ENCODE assay signal across 15 mouse cellular contexts in genomic region chr5:65158696-65159305, GRCm38 (mm10). TPM values are rescaled to one million over a fixed set of nuclear protein-coding genes. Genes with fewer than 3 reads are reported as not detected.
A peak's percentile ranks its signal among the peaks of the same experiment; 100 is the strongest.
DNase-seq lines count a peak whose midpoint lies in the region; ATAC-seq and TF ChIP-seq lines count a peak whose summit lies in the region.
"Had no signal": no experiment of that assay in that cellular context is flagged by ENCODE, and none has a peak within 500 bp of the region (broad histone marks: within the 10 kb centered on the region; RNA-seq: fewer than 3 reads in every experiment).

No protein-coding gene starts in this region.

- no peak overlapping the region for H3K9ac ChIP-seq in lung, embryonic 15.5 days
- H3K9ac ChIP-seq: intestine, embryonic 15.5 days; liver, embryonic 15.5 days had no signal

- no peak overlapping the region for H3K4me2 ChIP-seq in lung, embryonic 15.5 days
- H3K4me2 ChIP-seq: liver, embryonic 15.5 days had no signal

- H3K36me3 ChIP-seq in kidney, adult 2 months (ENCODE audit: control insufficient read depth, insufficient read depth, low read length), result no peaks in the 10 kb centered on the region; the same call in 1 of the 2 replicates
- peaks cover 15% of the 10 kb centered on the region; the same call in 1 of the 2 replicates for H3K36me3 ChIP-seq in lung, embryonic 15.5 days
- H3K36me3 ChIP-seq: intestine, embryonic 15.5 days; liver, embryonic 15.5 days had no signal

- peak overlapping the region; percentile 71 for H3K27ac ChIP-seq in kidney, adult 2 months (ENCODE audit: insufficient read depth, low read depth, low read length)
- 0 out of 2 replicates have a peak overlapping the region, but pooled peaks have one; percentile 20 for H3K27ac ChIP-seq in lung, embryonic 15.5 days
- H3K27ac ChIP-seq: intestine, embryonic 15.5 days; liver, embryonic 15.5 days had no signal

- no peak for TF ChIP-seq CTCF in kidney, adult 2 months (conservative IDR thresholded peaks at IDR 0.05; ENCODE audit: insufficient read depth, insufficient read length, low read depth, low read length)
- TF ChIP-seq CTCF in brain, embryonic 14.5 days (IDR thresholded peaks at IDR 0.05; ENCODE audit: borderline replicate concordance, extremely low read depth, insufficient read depth, insufficient read length), result no peak

- no peaks in the 10 kb centered on the region for H3K9me3 ChIP-seq in lung, embryonic 15.5 days
- H3K9me3 ChIP-seq: intestine, embryonic 15.5 days; liver, embryonic 15.5 days had no signal

- intact Hi-C loops in heart, postnatal 25 days (cut with DNase I), result loop anchor here (5.0 kb wide), 3 partner anchors 52 to 156 kb away; partner anchors contain the start of gene Klhl5

- H3K4me3 ChIP-seq in kidney, adult 2 months (ENCODE audit: insufficient read depth, low read depth, low read length), result no peak overlapping the region
- no peak overlapping the region for H3K4me3 ChIP-seq in lung, embryonic 15.5 days
- H3K4me3 ChIP-seq: intestine, embryonic 15.5 days; liver, embryonic 15.5 days had no signal

- 89% methylated on average over 20 of the region's 20 CpGs for WGBS in kidney, adult 2 months
- 87% methylated on average over 20 of the region's 20 CpGs for WGBS in lung, embryonic 15.5 days

- no peaks in the 10 kb centered on the region for H3K27me3 ChIP-seq in kidney, adult 2 months (replicated peaks; ENCODE audit: control insufficient read depth, insufficient read depth, low read length)
- H3K27me3 ChIP-seq in lung, embryonic 15.5 days, result no peaks in the 10 kb centered on the region
- H3K27me3 ChIP-seq: intestine, embryonic 15.5 days; liver, embryonic 15.5 days had no signal

- no peak for TF ChIP-seq POLR2A in kidney, adult 2 months (IDR thresholded peaks at IDR 0.05; ENCODE audit: low read depth, low read length)
- no peak for TF ChIP-seq POLR2A in brain, embryonic 14.5 days (IDR thresholded peaks at IDR 0.05; ENCODE audit: borderline replicate concordance, extremely low read depth, insufficient read depth, insufficient read length, poor library complexity, severe bottlenecking)

- ATAC-seq in lung, embryonic 15.5 days (ENCODE audit: borderline replicate concordance, extremely low read depth, low FRiP score, low TSS enrichment), result no peak

- no peaks in the 10 kb centered on the region for H3K4me1 ChIP-seq in kidney, adult 2 months (ENCODE audit: control insufficient read depth, insufficient read depth, low read length)
- peaks cover 4% of the 10 kb centered on the region; the same call in 1 of the 2 replicates for H3K4me1 ChIP-seq in lung, embryonic 15.5 days
- H3K4me1 ChIP-seq: intestine, embryonic 15.5 days; liver, embryonic 15.5 days had no signal

- peak; percentile 86 for DNase-seq in heart, adult 11 months
- DNase-seq in heart, postnatal 25 days (ENCODE audit: low spot score), result no peak
- no peak for DNase-seq in kidney, adult 2 months
- no peak for DNase-seq in kidney, postnatal 36 days
- no peak for DNase-seq in lung, adult 18-20 months
- peak; percentile 9 for DNase-seq in brain, embryonic 14.5 days (ENCODE audit: low read depth)
- no peak for DNase-seq in adrenal gland, adult 18-20 months (ENCODE audit: low spot score in 2 of 2)
- DNase-seq: B cell, adult 2 months; cerebellum, adult 11 months; cerebellum, postnatal 36 days; left cerebral cortex, postnatal 4 days; thymus, adult 18-20 months had no signal

RNA-seq across cellular contexts. Expression of gene Wdr19, which starts 40.7 kb away (rescaled TPM):
- 1 to 10 TPM; 2.1 TPM for total RNA-seq in heart, postnatal 25 days (2021)
- polyA plus RNA-seq in kidney, adult 2 months (2012; rRNA removed), result 5.7 and 6.4 TPM in 2 replicates
- 9.7 and 10.5 TPM in 2 replicates for polyA plus RNA-seq in lung, embryonic 15.5 days (2015; fragmentation: Nextera tagmentation; extraction: Ambion mirVana)
- 14.7 and 16.7 TPM in 2 replicates for polyA plus RNA-seq in brain, embryonic 14.5 days (2012; rRNA removed)
- total RNA-seq in adrenal gland, adult 18-20 months (2021), result 1 to 10 TPM; 5.5 to 7.0 TPM

RNA-seq across cellular contexts. Expression of gene Klhl5, which starts 51.5 kb away (rescaled TPM):
- 10 to 100 TPM; 13.9 to 14.3 TPM for total RNA-seq in heart, postnatal 25 days (2021)
- 24.8 and 25.2 TPM in 2 replicates for polyA plus RNA-seq in kidney, adult 2 months (2012; rRNA removed)
- polyA plus RNA-seq in lung, embryonic 15.5 days (2015; fragmentation: Nextera tagmentation; extraction: Ambion mirVana), result 26.8 and 28.6 TPM in 2 replicates
- polyA plus RNA-seq in brain, embryonic 14.5 days (2012; rRNA removed), result 49.5 and 54.6 TPM in 2 replicates
- 10 to 100 TPM; 44.1 to 47.7 TPM for total RNA-seq in adrenal gland, adult 18-20 months (2021)

Comparison
In these comparisons a context has a peak if more than half of its experiments do, and no peak if none do; other contexts are left out.
1. DNase-seq: peak in heart, adult 11 months (single experiment) and brain, embryonic 14.5 days (single experiment); none in heart, postnatal 25 days (single experiment), kidney, adult 2 months (single experiment), kidney, postnatal 36 days (0 of 2), lung, adult 18-20 months (0 of 2) and adrenal gland, adult 18-20 months (0 of 2).